Mouse (Mus musculus) right cerebral cortex, postnatal 14 days (tissue): ENCODE measurements at regions not wholly inside any gene's neighbourhood (a gene's known extent, or its start where the extent isn't known, plus 50 kb on each side); places are given as distances from the start of the nearest gene placed in this dataset.

Experiments used
- DNase-seq: peaks from one replicate; pipeline ENCODE4 v3.0.0; 2022

DNA sequence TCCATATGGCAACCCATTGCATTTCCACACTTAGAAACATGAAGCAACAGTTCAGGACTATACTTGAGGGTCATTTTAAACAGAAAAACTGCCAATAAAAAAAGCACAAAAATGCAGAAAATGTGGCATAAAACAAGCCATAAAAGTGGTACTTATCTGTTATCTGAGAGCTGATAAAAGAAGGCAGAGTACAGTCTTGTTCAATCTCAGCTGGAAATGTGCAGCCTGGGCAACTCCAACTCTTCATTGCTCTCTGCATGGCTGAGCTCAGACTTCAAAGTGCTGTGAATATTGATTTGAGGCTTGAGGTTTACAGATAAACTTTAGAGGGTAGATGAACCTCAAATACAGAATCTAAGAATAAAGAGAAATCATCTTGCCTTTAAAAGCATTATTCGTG is 151.1 kb upstream of the Lrrn1 start:
- no peak for DNase-seq

DNA sequence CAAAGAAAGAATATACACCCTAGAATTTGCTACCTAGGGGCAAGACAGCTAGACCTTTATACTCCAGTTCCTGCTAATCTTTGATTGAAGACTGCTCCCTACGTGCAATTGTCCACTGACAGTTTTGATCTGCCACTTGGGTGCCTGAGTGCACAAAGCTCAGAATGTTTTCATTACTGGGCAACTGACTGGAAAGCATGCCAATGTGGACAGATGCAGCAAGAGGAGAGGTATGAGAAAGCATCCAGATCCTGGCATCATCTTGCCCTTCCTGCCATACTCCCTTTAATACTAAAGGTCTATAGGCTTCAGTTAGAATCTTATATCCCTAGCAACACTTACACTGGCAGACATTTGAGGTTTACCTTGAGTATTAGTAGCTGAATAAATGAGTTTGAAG is 148.9 kb upstream of the Lrrn1 start:
- no peak for DNase-seq

GRCm38 (mm10) chr6:107386094-107386678 is 143.4 kb upstream of the Lrrn1 start:
- no peak for DNase-seq

GRCm38 (mm10) chr6:107389892-107390291 is 139.7 kb upstream of the Lrrn1 start:
- DNase-seq = no peak

DNA sequence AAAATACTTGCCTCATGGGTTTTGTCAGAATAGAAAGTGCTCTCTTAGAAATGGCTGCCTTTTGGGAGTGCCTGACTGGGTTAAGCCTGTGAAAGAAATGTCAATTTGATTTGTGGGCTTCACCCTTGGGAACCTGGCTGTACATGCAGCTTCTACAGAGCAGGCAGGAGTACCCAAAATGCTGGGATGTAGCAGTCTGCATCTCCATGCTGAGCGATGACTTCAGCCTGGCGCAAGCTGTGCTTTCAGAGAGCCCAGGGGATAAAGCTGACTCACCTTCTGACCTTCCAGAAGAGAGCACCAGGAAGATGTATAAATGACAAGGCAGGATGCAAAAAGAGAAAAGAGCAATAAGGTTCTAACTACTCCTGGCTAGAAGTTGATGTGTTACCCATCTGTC is 135.0 kb upstream of the Lrrn1 start:
- no peak for DNase-seq

GRCm38 (mm10) chr6:107415766-107416165 is 113.8 kb upstream of the Lrrn1 start:
- DNase-seq = no peak

GRCm38 (mm10) chr6:107422091-107422490 is 107.5 kb upstream of the Lrrn1 start:
- no peak for DNase-seq

DNA sequence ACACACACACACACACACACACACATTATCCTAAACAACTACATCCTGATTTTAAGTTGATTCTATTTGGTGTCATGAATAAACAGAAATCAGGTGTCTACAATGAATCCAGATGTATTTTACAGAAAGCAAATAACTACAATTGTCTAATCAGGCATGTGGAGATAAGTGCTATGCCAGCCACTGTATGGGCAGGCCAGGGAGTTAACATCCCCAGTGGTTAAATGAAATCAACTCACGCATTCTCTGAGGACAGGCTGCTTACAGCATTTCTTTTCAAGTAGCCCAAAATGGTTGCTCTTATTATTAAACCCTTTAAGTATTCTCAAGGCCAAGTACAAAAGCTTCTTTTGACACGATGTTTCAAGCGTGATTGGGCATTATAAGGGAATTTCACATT is 103.0 kb upstream of the Lrrn1 start:
- no peak for DNase-seq

GRCm38 (mm10) chr6:107431033-107431432 is 98.5 kb upstream of the Lrrn1 start:
- peak; percentile 11 for DNase-seq

DNA sequence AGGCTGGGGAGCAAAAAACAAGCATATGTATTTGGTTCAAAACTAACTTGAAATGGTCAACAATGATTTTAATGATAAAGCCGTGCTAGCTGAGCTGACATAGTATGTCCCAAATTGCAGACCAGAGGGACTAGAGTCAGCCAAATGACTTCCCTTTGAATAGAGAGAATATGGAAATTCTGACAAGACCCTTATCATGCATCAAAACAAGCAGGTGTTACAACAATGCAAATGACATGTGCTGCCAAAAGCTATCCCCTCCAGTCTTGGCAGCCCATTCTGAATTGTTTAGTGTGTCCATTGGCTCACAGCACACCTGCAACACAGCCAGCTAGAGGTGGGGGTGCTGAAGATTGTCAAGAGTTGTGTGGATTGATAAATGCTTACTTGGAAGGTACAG is 87.5 kb upstream of the Lrrn1 start:
- no peak for DNase-seq

DNA sequence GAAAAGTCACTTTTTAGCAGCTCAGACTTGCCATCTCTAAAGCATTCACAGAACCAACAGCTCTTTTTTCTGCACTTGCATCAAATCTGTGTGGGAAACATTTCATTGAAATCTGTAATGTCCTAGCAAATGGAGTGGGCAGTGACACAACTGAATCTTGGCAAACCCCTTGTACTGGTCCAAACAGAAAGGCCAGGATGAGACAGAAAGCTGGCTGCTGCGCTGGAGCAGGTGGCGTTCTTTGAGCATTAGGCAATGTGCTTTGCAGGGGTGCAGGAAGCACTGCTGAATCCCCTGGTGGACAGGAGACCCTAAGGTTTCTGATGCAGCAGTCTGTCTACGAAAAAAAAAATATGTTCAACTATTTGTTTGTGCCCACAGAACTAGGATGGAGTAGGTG is 85.2 kb upstream of the Lrrn1 start:
- DNase-seq = no peak

DNA sequence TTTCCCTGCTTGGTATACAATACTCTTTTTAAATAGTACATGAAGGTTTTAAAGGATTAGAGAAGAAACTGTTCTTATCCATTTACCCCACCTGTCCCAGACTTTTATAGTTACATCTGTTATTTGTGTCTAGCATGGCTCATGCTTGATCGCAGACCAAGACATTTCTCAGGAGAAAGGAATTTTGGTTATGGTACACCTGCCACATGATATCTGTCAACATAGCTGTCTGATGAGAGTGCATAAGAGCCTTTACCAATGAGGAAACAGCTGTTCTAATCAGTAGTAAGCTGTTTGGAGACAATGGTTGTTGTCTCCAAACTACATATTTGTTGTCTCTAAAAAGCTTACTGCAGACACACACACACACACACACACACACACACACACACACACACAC is 70.3 kb upstream of the Lrrn1 start:
- DNase-seq = no peak

- no peak for DNase-seq
Observed at GRCm38 (mm10) chr6:107462440-107462839, 67.1 kb upstream of the Lrrn1 start.

DNA sequence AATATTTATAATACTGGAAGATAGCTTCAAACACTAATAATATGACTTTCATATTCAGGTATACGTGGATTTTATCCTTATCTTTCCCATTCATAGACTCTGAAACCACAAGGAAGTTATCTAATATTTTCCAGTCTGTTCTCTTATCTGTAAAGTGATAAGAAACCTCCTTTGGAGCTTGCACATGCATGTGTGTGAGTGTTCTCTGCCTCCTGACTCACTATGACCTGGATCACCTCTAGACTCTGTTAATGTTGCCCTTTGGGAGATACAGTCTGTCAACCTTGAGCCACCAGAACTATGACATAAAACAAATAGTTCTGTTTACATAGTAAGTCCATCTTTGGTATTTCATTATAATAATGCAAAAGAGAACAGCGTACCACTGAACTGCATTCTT is 56.2 kb upstream of the Lrrn1 start:
- no peak for DNase-seq

DNA sequence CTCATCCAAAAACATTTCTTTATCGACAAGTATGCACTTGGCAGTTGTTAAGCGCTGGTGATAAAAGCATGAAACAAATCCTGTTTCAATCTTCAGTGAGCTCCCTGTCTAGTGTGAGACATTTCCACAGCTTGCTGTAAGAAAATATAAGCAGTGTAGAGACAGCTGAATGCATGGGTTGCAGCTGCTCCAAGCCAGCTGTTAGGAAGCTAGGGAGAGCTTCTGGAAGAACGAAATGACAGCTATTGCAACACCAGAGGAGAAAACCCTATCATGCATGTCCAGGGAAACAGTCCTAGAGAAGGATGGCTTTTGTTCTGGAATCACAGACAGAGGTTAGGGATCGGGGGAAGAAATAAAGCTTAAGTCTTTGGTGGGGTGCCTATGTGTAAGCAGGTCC is 55.4 kb upstream of the Lrrn1 start:
- no peak for DNase-seq
